Mouse (Mus musculus) heart, postnatal 0 days (tissue): Measurements from ENCODE around the gene Tedc2.

Experiments used
- CTCF ChIP-seq: IDR thresholded peaks from 2 replicates; pipeline ENCODE4 v1.5.1; 2016; ENCODE audit warnings: antibody characterized with exemption, control low read depth, low read depth
- EP300 ChIP-seq: IDR thresholded peaks from 2 replicates; pipeline ENCODE4 v1.6.1; 2016; ENCODE audit warnings: antibody characterized with exemption, low read depth

GRCm38 (mm10) chr17:24248641-24249040, 28.0 kb upstream of the Tedc2 start:
- no peak for TF ChIP-seq CTCF
- no peak for TF ChIP-seq EP300
